Mouse (Mus musculus) liver, postnatal 0 days (tissue): Measurements from ENCODE around the gene Daam2.

Source experiments
- CTCF ChIP-seq: sonication (generic); IDR thresholded peaks from 2 replicates; pipeline ENCODE4 v1.5.1; 2016; ENCODE audit warnings: antibody characterized with exemption, low read depth
- EP300 ChIP-seq: IDR thresholded peaks from 2 replicates; pipeline ENCODE4 v1.6.1; 2016; ENCODE audit warnings: antibody characterized with exemption, low read depth, mild to moderate bottlenecking

DNA sequence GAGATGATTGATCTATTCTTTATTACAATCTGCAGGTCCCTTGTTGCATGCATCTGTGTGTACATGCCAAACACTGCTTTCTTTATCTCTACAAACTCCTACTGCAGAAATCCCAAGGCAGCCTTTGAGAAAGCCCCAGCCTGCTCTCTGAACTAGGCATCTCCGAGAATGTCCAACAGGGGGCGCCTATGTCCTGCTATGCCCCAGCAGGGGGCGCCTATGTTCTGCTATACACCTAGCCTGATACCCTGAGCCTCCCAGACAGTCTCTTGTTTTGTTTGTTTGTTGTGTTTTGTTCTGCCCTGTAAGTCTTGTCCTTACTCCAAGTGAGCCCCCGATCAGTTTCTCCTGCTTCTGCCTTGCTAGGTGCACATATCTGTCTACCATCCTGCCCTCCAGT is 95.9 kb downstream of the Daam2 start:
- TF ChIP-seq CTCF (peak; percentile 93), EP300 (no peak)
